Mouse (Mus musculus) heart, adult 2 months (tissue): Measurements from ENCODE around the gene Tcp11l2. TPM values are rescaled to one million over a fixed set of nuclear protein-coding genes. Genes with fewer than 3 reads are reported as not detected.
A peak's percentile ranks its signal among the peaks of the same experiment; 100 is the strongest.

ENCODE experiments used
- DNase-seq, 2 experiments: peaks; one replicate each; pipeline ENCODE4 v3.0.0; 2021
- H3K27ac ChIP-seq: fragments of 200-600 bp; 2 replicates; pipeline ENCODE4 v1.8.1; 2022
- H3K27me3 ChIP-seq: fragments of 200-500 bp; 2 replicates; pipeline ENCODE4 v1.6.1; 2012; ENCODE audit warnings: mild to moderate bottlenecking, low read length, inconsistent platforms, mixed read lengths; ENCODE audit not compliant: control insufficient read depth, insufficient read depth
- H3K36me3 ChIP-seq: fragments of 200-500 bp; 2 replicates; pipeline ENCODE4 v1.6.1; 2012; ENCODE audit warnings: low read length, inconsistent platforms; ENCODE audit not compliant: control insufficient read depth, insufficient read depth
- H3K4me1 ChIP-seq: fragments of 200-500 bp; 2 replicates; pipeline ENCODE4 v1.6.1; 2011; ENCODE audit warnings: low read length; ENCODE audit not compliant: control insufficient read depth, insufficient read depth
- H3K4me3 ChIP-seq: fragments of 200-600 bp; 2 replicates; pipeline ENCODE4 v1.8.1; 2022
- H3K79me2 ChIP-seq: fragments of 200-500 bp; replicated peaks from 2 replicates; pipeline ENCODE4 v1.6.1; 2012; ENCODE audit warnings: mild to moderate bottlenecking, inconsistent platforms, low read length, moderate library complexity, mixed read lengths; ENCODE audit not compliant: control insufficient read depth, insufficient read depth
- H3K9ac ChIP-seq: fragments of 200-500 bp; 2 replicates; pipeline ENCODE4 v1.6.1; 2012; ENCODE audit warnings: low read depth, mild to moderate bottlenecking, control low read depth, inconsistent platforms, low read length, mixed read lengths
- CTCF ChIP-seq: fragments of 200-600 bp; IDR thresholded peaks from 2 replicates; pipeline ENCODE4 v1.8.1; 2022; ENCODE audit warnings: antibody characterized with exemption, mild to moderate bottlenecking, moderate library complexity
- EP300 ChIP-seq: fragments of 200-500 bp; IDR thresholded peaks from 2 replicates; pipeline ENCODE4 v1.6.1; 2011; ENCODE audit warnings: low read depth, low read length, control low read depth; ENCODE audit not compliant: insufficient read depth
- POLR2A ChIP-seq: fragments of 200-500 bp; IDR thresholded peaks from 2 replicates; pipeline ENCODE4 v1.6.1; 2011; ENCODE audit warnings: mild to moderate bottlenecking, low read depth, low read length, control low read depth; ENCODE audit not compliant: insufficient read depth
- WGBS: fragments of 180-500 bp; shearing (Covaris S2); methylation state at CpG from one replicate; pipeline ENCODE4 v1.1.7; 2018; 5-methylcytosine and 5-hydroxymethylcytosine counted together
- intact Hi-C: fragments of 180-260 bp; cut with DNase I; formaldehyde crosslinking; loops from one replicate; pipeline ENCODE4 v1.15.1; 2025
- polyA plus RNA-seq: library from polyadenylated mRNA; depleted of rRNA; stranded (reverse); fragments of >200 nt; gene quantifications from 2 replicates; pipeline ENCODE4 v1.2.3, GENCODE M21; 2012
- total RNA-seq, 2 experiments: library from RNA; stranded (reverse); gene quantifications; 2 replicates each; pipeline ENCODE4 v1.2.3; 2021

The Tcp11l2 gene
- total and polyA plus RNA-seq, 3 experiments = 118 to 157 (median 129) TPM

DNA sequence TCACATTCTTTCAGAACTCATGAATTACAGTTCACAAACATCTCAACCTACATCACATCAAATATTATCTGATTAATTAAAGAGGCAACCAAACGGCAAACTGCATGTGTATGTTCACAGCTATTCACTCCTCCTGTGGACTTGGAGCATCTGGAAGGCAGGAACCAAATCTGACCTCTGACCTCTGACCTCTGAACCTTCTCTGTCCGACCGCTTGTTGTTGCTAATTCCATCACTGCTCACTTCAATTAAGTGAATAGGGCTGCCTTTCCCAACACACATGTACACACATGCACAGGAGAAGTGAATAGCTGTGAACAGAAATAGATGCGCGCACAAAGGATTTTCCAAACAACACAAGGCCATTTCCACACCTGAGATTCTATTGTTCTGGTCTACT, 14.3 kb upstream of the Tcp11l2 start:
- Histone ChIP-seq H3K27me3 (no peaks in the 10 kb centered on the region), H3K4me3 (no peak overlapping the region), H3K79me2 (no peaks in the 10 kb centered on the region), H3K36me3 (no peaks in the 10 kb centered on the region), H3K9ac (no peak overlapping the region), H3K4me1 (peaks cover 4% of the 10 kb centered on the region), H3K27ac (no peak overlapping the region)
- WGBS = 77% methylated on average over 5 of the region's 5 CpGs
- DNase-seq = no peak
- TF ChIP-seq CTCF (no peak), EP300 (no peak), POLR2A (no peak)
- intact Hi-C loops = no loop called here

- intact Hi-C loops = no loop called here
- H3K27me3 ChIP-seq = no peaks in the 10 kb centered on the region
These were observed 13.6 kb upstream of the Tcp11l2 start for GRCm38 (mm10) chr10:84562567-84563554.

GRCm38 (mm10) chr10:84564427-84564826, 12.0 kb upstream of the Tcp11l2 start:
- intact Hi-C loops = no loop called here
- Histone ChIP-seq H3K4me1 (peaks cover 4% of the 10 kb centered on the region), H3K4me3 (no peak overlapping the region), H3K79me2 (no peaks in the 10 kb centered on the region), H3K9ac (no peak overlapping the region), H3K27ac (no peak overlapping the region), H3K36me3 (no peaks in the 10 kb centered on the region), H3K27me3 (no peaks in the 10 kb centered on the region)
- WGBS = 82% methylated on average over 8 of the region's 8 CpGs
- DNase-seq = no peak
- TF ChIP-seq EP300 = no peak
- TF ChIP-seq POLR2A = no peak
- no peak for TF ChIP-seq CTCF

More at GRCm38 (mm10) chr10:84562567-84563554, 13.6 kb upstream of the Tcp11l2 start:
- WGBS = 57% methylated on average over 13 of the region's 13 CpGs
- TF ChIP-seq POLR2A (no peak), CTCF (peak; percentile 46), EP300 (no peak)
- DNase-seq = peak in 1 of 2 experiments; percentile 48
- no peaks in the 10 kb centered on the region for H3K36me3 ChIP-seq
- H3K4me3 ChIP-seq = no peak overlapping the region
- no peak overlapping the region for H3K27ac ChIP-seq
- no peak overlapping the region for H3K9ac ChIP-seq
- no peaks in the 10 kb centered on the region for H3K79me2 ChIP-seq
- H3K4me1 ChIP-seq = peaks cover 4% of the 10 kb centered on the region

- no peaks in the 10 kb centered on the region for H3K27me3 ChIP-seq
- H3K36me3 ChIP-seq = no peaks in the 10 kb centered on the region
- no peak for DNase-seq
- H3K4me3 ChIP-seq = no peak overlapping the region
- H3K9ac ChIP-seq = no peak overlapping the region
- TF ChIP-seq EP300 (no peak), CTCF (no peak), POLR2A (no peak)
- H3K4me1 ChIP-seq = no peaks in the 10 kb centered on the region
- 65% methylated on average over 10 of the region's 10 CpGs for WGBS
- no peak overlapping the region for H3K27ac ChIP-seq
- H3K79me2 ChIP-seq = no peaks in the 10 kb centered on the region
- intact Hi-C loops = no loop called here
These were observed 5.3 kb upstream of the Tcp11l2 start for GRCm38 (mm10) chr10:84571052-84571639.

GRCm38 (mm10) chr10:84573671-84574420, 2.6 kb upstream of the Tcp11l2 start:
- DNase-seq = no peak
- intact Hi-C loops = no loop called here
- TF ChIP-seq CTCF (no peak), EP300 (no peak), POLR2A (no peak)
- Histone ChIP-seq H3K9ac (no peak overlapping the region), H3K36me3 (peaks cover under 1% of the 10 kb centered on the region), H3K4me3 (no peak overlapping the region), H3K27me3 (no peaks in the 10 kb centered on the region), H3K4me1 (peaks cover 6% of the 10 kb centered on the region), H3K27ac (no peak overlapping the region), H3K79me2 (peaks cover 8% of the 10 kb centered on the region)
- WGBS = 45% methylated on average over 5 of the region's 5 CpGs
